Mouse (Mus musculus) kidney, postnatal 10 days (tissue): Measurements from ENCODE around the gene Zmiz1.

Experiments
- DNase-seq: peaks from one replicate; pipeline ENCODE4 v3.0.0; 2021; ENCODE audit warnings: mixed read lengths

Gene Zmiz1

GRCm38 (mm10) chr14:25538522-25538921 is 79.5 kb downstream of the Zmiz1 start:
- DNase-seq = no peak

DNA sequence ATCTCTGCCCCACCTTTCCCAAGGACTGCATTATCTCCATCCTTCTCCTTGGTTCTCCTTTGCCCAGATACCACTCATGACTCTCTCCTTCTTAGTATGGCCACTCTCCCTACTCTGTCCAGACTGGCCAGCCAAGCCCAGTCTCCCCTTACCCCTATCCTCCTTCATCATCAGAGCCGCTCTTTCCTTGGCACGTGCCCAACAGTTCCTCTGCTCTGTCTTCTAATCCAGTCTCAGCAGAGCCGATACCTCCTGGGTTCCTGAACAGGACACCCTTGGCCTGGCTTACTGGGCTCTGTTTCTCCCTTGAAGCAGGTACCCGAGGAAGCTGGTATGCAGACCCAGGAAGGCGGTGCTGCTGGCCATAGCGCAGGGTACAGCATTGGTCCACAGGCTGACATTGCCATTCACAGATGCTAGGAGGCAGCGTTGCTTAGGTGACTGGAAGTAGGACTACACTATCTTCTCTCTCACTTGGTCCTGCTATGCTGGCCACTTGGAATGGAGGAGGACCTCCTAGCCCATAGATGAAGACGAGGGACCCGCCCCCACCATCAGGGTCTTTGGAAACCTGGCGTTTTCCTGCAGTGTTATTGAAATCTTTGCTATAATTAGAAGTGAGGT is 80.6 kb downstream of the Zmiz1 start:
- no peak for DNase-seq

DNA sequence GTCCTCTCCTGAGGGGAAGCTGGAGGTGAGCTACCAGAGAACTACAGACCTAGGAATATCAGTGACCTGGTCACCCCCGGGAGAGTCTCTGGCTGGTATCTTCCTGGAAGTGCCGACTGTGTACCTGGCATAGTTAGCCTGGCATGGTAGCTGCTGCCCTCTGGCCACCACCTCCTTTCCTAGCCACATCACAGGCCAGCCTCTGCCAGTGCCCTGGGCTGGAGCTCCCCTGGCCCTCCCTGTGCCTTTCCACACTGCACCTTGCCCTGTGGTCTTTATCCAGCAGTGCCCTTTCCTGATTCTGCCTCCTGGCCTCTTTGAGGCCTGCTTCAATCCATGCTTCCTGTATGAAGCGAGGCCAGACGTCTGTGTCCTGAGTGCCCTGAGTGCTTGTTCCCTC is 81.2 kb downstream of the Zmiz1 start:
- no peak for DNase-seq

- DNase-seq = no peak
These were observed 82.2 kb downstream of the Zmiz1 start for GRCm38 (mm10) chr14:25541213-25541612.

- DNase-seq = no peak
These were observed 84.1 kb downstream of the Zmiz1 start for GRCm38 (mm10) chr14:25543098-25543497.

- no peak for DNase-seq
These were observed 84.9 kb downstream of the Zmiz1 start for GRCm38 (mm10) chr14:25543927-25544326.

DNA sequence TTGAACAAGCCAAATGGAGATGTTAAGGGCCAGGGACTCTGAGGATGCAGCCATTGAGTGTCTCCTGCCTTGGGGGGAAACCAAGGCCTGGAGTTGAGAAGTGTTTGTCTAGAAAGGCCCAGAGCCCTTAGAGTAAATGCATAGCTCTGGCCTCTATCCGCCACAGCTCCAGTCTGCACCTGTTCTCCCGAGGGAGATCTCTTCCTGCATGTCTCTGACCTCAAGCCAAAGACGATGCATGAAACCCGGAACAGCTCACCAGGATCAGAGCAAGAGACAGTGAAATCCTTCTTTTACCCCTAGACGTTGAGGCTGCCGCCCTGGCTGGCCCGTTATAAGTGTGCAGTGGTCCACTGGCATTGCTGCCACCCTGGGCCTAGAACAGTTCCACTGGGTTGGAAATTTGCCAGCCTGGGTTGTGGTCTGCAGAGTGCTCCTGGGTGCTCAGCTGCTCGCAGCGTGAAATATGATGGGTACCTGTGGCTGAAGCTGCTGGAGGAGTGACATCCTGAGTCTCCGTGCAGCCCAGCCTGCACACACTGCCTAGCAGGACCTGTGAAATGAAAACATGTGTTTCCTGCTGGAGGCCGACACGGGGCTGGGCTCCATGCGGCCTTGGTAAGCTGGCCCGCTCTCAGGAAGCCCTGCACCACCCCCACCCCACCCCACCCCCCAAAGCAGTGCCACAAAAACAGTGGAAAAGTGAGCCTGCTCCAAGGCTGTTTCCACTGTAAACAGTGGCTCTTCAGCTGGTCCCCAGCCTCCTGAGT is 88.1 kb downstream of the Zmiz1 start:
- peak; percentile 56 for DNase-seq

- DNase-seq = no peak
These were observed 88.9 kb downstream of the Zmiz1 start for GRCm38 (mm10) chr14:25547882-25548281.

GRCm38 (mm10) chr14:25548650-25549049 is 89.7 kb downstream of the Zmiz1 start:
- DNase-seq = peak; percentile 70

DNA sequence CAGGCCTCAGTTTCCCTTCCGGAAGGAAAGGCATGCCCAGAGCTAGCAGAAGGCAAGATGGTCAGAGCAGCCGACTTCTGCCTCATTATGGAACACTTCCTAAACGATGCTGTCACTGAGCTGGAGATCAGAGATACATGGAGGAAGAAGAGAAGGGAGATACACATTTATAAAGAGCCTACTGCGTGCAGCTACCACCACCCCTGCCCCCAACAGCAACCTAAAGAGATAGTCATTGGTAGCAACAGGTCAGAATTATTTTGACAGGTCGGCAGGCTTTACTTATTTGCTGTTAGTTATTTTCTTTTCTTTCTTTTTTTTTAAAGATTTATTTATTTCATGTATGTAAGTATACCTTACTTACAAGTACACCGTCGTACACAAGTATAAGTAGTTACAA is 90.1 kb downstream of the Zmiz1 start:
- no peak for DNase-seq

- DNase-seq = no peak
These were observed 91.2 kb downstream of the Zmiz1 start for GRCm38 (mm10) chr14:25549871-25550840.

DNA sequence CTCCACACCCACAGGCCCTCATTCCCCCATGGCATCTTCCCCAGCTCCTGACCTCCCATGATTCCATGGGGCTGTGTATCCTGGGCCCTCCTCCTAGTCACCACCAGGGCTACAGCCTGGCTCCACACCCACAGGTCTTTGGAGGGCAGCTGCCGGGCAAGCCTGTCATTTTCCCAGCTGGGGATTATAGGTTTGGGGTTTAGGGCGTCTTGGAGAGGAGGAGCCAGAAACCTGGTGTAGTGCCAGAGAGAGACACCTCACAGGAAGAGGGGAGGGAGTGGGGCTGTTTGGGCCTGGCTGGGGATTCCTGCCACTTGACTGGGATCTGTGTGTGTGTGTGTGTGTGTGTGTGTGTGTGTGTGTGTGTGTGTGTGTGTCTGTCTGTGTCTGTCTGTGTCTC is 92.7 kb downstream of the Zmiz1 start:
- no peak for DNase-seq

GRCm38 (mm10) chr14:25553382-25553781 is 94.4 kb downstream of the Zmiz1 start:
- no peak for DNase-seq

DNA sequence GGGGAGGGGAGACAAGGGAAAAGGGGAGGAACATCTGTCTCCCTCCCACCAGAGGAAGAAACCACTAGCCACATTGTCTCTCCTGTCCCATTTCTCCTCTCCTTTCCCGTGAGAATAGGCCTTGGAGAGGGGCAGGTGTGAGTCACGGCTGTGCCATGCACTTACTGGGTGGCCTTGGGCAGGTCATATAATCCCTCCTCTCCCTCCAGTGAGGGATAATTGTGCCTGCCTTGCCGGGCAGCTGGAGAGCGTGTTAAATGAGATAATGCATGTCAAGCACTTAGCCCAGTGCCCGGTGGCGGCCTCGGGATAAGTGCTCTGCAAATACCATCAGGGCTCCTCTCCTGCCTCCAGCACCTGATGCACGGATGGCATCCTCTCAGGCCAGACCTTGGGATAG is 95.8 kb downstream of the Zmiz1 start:
- DNase-seq = no peak

DNA sequence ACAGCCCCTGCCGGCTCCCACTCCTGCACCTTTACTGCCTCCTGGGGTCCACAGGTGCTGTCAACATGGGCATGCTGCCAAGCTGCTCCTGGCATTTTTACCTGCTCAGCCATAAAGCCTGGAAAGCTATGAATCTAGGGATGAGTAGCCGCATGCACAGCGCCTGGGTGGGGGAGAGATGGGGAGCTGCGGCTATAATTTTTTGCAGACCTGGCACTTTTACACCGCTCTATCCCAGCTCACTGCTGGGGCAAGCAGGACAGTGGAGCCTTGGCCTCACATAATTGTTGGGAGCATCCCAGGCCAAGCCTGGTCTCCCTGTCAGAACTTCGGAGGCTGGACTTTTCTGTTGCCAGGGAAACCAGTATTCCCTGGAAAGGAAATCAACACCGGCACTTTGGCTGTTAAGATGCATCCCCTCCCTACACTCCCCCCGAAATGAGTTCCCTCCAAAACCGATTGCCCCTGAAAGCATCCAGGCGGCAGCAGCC is 96.4 kb downstream of the Zmiz1 start:
- peak; percentile 75 for DNase-seq

- DNase-seq = no peak
These were observed 96.9 kb downstream of the Zmiz1 start for GRCm38 (mm10) chr14:25555848-25556247.

DNA sequence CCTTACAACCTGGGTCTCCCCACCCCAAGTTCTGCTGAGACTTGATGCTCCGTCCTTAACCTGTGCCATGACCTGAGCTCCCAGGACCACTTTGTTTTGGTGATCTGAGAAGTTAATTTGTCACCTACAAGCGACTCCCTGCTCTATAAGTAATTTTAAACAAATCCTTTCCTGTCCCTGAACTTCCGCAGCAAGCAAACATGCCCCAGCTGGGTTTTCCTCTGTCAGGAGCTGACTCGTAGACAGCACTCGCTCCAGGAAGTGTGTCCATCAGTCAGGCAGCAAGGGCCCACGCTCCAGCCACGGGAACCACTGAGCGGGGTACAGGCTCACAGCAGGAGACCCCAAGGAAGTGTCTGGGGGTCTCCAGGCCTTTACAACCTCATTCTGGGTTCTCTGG is 98.0 kb downstream of the Zmiz1 start:
- peak; percentile 69 for DNase-seq

GRCm38 (mm10) chr14:25558479-25558878 is 99.5 kb downstream of the Zmiz1 start:
- DNase-seq = no peak

DNA sequence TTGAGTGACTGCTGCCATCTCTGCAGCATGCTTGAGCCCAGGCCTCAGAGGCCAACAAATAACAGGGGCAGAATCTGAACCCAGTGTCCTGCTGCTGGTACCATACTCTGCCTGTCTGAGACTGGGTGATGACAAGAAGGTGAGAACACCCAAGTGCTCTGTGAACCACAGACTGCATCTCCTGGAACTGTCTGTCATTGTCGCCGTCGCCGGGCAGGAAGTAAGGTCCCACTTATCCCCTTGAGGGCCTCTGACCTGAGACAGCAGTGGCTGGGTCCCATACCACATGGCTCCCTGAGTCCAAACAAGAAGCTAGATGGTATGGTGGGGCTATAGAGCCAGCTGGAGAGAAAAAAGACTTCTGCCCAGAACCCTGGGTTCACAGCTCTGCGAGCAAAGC is 100.9 kb downstream of the Zmiz1 start:
- no peak for DNase-seq

GRCm38 (mm10) chr14:25560841-25561240 is 101.9 kb downstream of the Zmiz1 start:
- no peak for DNase-seq

- DNase-seq = peak; percentile 57
These were observed 102.7 kb downstream of the Zmiz1 start for GRCm38 (mm10) chr14:25561716-25562115.

- DNase-seq = no peak
These were observed 103.5 kb downstream of the Zmiz1 start for GRCm38 (mm10) chr14:25562447-25562846.

GRCm38 (mm10) chr14:25562909-25563308 is 103.9 kb downstream of the Zmiz1 start:
- no peak for DNase-seq
